Mouse (Mus musculus) embryonic fibroblast, embryonic 13.5 days (primary cell): ENCODE data around the gene Pdcd4.

Experiments used
- CTCF ChIP-seq: IDR thresholded peaks from 2 replicates; pipeline ENCODE4 v1.5.1; 2011; ENCODE audit warnings: mild to moderate bottlenecking, control low read depth, low read length, moderate library complexity, borderline replicate concordance; ENCODE audit not compliant: insufficient read depth
- POLR2A ChIP-seq: IDR thresholded peaks from 2 replicates; pipeline ENCODE4 v1.6.1; 2011; ENCODE audit warnings: low read depth, mild to moderate bottlenecking, control low read depth, low read length, moderate library complexity

GRCm38 (mm10) chr19:53941139-53941538 lies 49.1 kb downstream of the Pdcd4 start:
- TF ChIP-seq POLR2A (no peak), CTCF (no peak)
